Mouse (Mus musculus): ENCODE measurements around the gene Sorcs2.

GRCm38 (mm10) chr5:36378370-36378738 lies 19.6 kb downstream of the Sorcs2 start:
- no peak for TF ChIP-seq EP300 (optimal IDR thresholded peaks at IDR 0.05)
- no peak for TF ChIP-seq CTCF (IDR thresholded peaks at IDR 0.05; ENCODE audit: low read depth)

Measured in stomach, postnatal 0 days (tissue).